Mouse (Mus musculus): ENCODE measurements around the gene Nup205. TPM values are rescaled to one million over a fixed set of nuclear protein-coding genes. Genes with fewer than 3 reads are reported as not detected.

Nup205 gene
- polyA plus RNA-seq, 1 experiment = not detected

DNA sequence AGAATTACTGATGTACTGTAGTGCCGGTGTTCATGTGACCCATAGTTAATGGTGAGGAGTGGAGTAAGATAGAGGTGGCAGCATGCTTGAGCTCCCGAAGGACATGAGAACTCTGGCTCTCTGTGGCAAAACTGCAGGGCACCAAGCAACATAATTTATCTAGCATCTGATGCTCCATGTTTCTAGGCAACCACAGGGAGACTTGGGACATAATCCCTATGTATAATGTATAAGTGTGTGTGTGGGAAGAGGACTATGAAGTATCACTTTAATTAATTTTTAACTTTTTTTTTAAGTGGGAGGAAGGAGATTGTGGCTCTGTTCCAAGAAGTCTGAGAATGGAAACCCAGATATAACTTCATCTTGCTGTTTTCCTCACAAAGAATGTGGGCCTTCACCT lies 117.7 kb downstream of the Nup205 start:
- peaks cover 8% of the 10 kb centered on the region; the same call in 1 of the 2 replicates for H3K4me1 ChIP-seq (ENCODE audit: control insufficient read depth, insufficient read depth, low read length)
- WGBS = 68% methylated on average over 2 of the region's 2 CpGs
- H3K27ac ChIP-seq (ENCODE audit: insufficient read depth, low read depth, low read length) = no peak overlapping the region
- TF ChIP-seq CTCF (IDR thresholded peaks at IDR 0.05; ENCODE audit: insufficient read depth, low read depth, low read length) = no peak
- no peak for TF ChIP-seq POLR2A (IDR thresholded peaks at IDR 0.05; ENCODE audit: insufficient read depth, low read depth, low read length)
- H3K4me3 ChIP-seq (ENCODE audit: insufficient read depth, low read depth, low read length) = no peak overlapping the region

- H3K27ac ChIP-seq (ENCODE audit: insufficient read depth, low read depth, low read length) = no peak overlapping the region
- TF ChIP-seq POLR2A (IDR thresholded peaks at IDR 0.05; ENCODE audit: insufficient read depth, low read depth, low read length) (no peak), CTCF (IDR thresholded peaks at IDR 0.05; ENCODE audit: insufficient read depth, low read depth, low read length) (no peak)
- WGBS = 48% methylated on average over 2 of the region's 2 CpGs
- H3K4me1 ChIP-seq (ENCODE audit: control insufficient read depth, insufficient read depth, low read length) = peaks cover 8% of the 10 kb centered on the region; the same call in 1 of the 2 replicates
- no peak overlapping the region for H3K4me3 ChIP-seq (ENCODE audit: insufficient read depth, low read depth, low read length)
Observed at GRCm38 (mm10) chr6:35297001-35297400, 119.8 kb downstream of the Nup205 start.

Other genes with a start within 250 kb of the Nup205 start
- gene Slc23a4, start 189.0 kb upstream of the Nup205 start, polyA plus RNA-seq (2012; ENCODE audit: insufficient read depth, insufficient read length, low replicate concordance, missing spikeins) = not detected in 2 replicates
- gene Cnot4, start 43.7 kb upstream of the Nup205 start, polyA plus RNA-seq (2012; ENCODE audit: insufficient read depth, insufficient read length, low replicate concordance, missing spikeins) = 164 TPM in 1 of 2 replicates, not detected in the other
- gene Slc13a4, start 130.7 kb downstream of the Nup205 start, polyA plus RNA-seq (2012; ENCODE audit: insufficient read depth, insufficient read length, low replicate concordance, missing spikeins) = not detected in 2 replicates
- not detected in 2 replicates for gene Fam180a, start 148.7 kb downstream of the Nup205 start, polyA plus RNA-seq (2012; ENCODE audit: insufficient read depth, insufficient read length, low replicate concordance, missing spikeins)